Mouse (Mus musculus): ENCODE data around the gene Hebp2.

DNA sequence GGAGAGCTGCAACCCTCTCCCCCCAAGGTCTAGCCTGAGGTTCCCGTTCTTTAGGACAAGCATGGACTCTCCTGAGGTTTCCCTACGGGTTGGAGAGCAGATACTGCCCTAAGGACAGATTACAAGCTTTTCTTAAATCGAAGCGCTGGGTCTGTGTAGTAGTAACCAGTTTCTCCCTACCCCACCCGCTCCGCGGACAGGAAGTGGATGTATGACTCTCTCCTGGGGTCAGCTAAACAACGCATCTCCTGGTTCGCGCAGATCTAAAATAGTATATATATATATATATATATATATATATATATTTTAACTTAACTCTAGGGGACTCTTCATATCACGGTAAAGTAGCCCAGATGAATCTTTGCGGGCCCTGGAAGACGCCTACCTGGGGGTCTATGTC, 567 bp downstream of the Hebp2 start:
- TF ChIP-seq POLR2A (IDR thresholded peaks at IDR 0.05; ENCODE audit: control insufficient read depth, extremely low read depth, insufficient read depth, low read length, poor library complexity): no peak
- no peak for TF ChIP-seq CTCF (IDR thresholded peaks at IDR 0.05; ENCODE audit: borderline replicate concordance, control insufficient read depth, extremely low read depth, insufficient read depth, low read length, poor library complexity)

All from thymus, adult 2 months (tissue).